Mouse (Mus musculus) A20 (cell line): Measurements from ENCODE around the gene Abca17.

Experiments
- DNase-seq: peaks from one replicate; pipeline ENCODE4 v3.0.0-alpha.2; 2011; ENCODE audit warnings: low read depth, low spot score

Abca17 gene

DNA sequence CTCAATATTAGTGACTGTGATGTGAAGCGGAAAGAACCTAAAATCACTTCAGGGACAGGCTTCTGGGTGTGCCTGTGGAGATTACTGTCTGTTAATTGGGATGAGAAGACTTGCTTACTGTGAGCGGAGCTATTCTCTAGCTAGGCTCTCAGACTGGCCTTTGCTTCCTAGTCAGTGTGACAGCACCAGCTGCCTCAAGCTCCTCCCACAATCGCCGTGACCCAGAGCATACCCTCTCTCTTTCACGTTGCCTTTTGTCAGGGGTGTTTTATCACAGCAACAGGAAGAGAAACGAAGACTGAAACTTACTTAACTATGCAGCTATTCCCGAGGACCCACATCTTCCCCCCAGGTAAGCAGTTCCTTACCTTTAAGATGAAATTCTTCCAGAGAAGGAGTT is 4.0 kb downstream of the Abca17 start:
- DNase-seq, result peak; percentile 85

DNA sequence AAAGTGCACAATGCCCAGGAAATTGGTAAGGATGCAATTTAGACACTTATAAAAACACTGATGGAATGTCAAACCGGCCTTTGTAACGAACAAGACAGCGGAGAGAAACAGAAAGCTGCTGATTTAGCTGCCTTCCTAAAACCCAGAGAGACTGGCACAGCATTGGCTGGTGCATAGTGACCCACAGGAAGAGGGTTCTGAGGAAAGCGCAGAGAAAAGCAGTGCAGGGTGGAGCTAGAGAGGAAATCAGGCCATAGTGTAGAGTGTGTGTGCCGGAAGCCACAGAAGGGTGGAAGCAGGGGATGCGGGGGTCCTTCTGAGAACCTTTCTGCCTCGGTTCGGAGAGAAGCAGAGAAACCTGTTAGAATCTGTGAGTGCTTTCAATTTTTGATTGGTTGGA is 6.2 kb downstream of the Abca17 start:
- DNase-seq, result no peak

DNA sequence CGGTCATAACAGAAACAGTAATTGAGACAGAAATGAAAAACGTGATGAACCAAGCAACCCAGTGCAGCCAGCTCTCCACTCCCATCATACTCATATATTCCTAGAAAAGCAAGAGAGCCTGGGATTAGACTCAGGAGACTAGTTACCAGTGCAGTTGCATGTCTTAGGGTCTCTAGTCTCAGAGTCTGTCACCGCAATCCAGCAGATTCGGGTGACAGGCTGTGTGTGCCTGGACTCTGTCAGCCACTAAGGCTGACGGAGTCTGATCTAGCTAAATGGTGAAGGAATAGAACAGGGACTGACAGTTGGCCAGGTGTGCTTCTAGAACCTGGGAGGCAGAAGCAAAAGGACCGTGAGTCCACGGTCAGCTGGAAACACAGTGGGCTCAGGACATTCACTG is 23.2 kb downstream of the Abca17 start:
- DNase-seq, result no peak

DNA sequence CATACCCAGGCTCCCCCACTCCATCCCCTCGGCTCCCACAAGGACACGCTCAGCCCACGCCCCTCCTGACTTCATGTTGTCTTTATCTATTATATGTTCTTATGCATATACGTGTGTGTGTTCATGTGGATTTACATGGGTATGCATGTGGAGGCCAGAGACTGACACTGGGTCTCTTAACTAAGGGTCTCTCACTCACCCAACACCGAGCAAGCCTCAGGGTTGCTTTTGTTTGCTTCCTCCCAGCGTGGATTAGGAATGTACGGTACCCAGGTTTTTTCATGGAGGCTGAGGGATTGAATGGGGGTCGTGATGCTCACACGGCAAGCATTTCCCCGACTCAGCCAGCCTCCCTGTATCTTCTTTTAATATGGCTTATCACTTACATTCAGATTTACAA is 25.8 kb downstream of the Abca17 start:
- DNase-seq, result no peak

DNA sequence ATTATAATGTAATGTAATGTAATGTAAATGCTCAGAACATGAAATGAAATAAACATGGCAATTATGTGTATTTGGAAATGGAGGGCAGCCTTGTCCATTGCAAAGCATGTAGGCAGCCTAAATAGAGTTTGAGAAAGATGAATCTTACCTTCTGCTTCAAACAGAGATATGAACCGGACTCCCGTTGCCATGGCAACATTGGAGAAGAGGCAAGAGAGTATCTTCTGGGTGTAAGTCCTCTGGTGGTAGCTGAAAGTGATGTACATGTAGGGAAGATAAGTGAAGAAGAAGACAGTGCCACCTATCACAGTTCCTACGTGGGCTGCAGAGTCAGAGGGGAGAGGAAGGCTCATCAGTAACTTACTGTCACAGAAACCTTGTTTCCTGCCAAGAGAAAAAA is 30.0 kb downstream of the Abca17 start:
- DNase-seq, result no peak

DNA sequence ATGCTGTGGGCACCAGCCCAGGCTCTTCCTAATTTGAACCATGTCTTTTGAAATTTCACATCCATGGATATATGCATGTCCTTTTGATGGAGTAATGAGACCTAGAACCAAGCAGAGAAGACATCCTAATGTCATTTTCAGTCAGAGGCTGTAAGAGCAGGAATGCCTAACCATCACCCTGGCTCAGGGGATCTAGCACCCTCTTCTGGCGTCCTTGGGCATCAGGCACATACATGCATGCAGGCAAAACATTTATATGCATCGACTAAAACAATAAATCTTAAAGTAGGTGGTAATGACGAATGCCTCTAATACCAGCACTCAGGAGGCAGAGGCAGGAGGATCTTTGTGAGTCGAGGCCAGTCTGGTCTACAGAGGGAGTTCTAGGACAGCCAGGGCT is 43.4 kb downstream of the Abca17 start:
- peak; percentile 55 for DNase-seq

DNA sequence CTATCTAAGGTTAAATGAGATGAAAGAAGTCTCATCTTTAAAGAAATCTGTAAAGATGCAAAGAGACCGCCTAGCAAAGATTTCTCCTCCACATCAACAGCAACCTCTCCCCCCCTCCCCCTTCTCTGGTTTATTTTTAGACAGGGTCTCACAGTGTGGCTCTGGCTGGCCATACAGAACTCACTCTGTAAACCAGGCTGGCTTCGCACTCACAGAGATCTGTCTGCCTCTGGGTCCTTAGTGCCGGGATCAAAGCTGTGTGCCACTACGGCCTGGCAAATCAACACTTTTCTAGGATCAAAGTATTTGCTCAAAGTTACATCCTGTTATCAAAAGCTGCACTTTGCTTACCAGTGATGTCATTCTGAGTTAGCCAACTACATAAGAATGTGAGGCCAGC is 50.2 kb downstream of the Abca17 start:
- DNase-seq, result no peak

DNA sequence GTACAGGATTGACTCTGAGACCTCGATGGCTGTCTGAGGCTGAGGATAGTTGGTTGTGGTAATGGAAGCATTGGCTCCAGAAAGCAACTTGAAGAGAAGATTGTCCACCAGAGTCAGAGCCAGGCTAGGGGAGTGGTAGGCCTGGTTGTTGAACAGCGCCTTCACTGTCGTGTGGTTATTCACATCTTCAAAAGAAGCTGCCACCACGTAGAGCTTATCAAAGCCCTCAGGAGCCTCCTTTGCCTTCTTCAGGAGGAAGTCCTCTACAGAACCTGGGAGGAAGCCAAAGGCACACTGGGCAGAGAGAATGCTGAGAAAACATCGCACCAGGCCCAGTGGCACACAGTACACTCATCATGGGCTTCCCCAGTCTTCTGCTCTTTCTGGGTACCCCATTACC is 61.5 kb downstream of the Abca17 start:
- DNase-seq, result no peak

DNA sequence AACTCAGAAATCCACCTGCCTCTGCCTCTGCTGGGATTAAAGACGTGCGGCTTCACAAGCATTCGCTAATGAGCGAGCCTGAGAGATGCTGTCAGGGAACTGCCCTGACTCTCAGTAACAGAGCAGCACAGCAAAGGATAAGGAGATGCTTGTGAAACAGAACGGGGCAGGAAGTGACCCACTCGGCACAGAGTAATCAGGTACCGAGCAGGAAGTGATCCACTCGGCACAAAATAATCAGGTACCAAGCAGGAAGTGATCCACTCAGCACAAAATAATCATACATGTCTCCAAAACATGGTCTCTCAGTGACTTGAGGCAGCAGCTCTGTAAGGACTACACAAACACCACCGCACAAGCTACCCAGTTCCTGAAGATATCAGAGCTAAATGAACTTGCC is 62.4 kb downstream of the Abca17 start:
- DNase-seq, result no peak

DNA sequence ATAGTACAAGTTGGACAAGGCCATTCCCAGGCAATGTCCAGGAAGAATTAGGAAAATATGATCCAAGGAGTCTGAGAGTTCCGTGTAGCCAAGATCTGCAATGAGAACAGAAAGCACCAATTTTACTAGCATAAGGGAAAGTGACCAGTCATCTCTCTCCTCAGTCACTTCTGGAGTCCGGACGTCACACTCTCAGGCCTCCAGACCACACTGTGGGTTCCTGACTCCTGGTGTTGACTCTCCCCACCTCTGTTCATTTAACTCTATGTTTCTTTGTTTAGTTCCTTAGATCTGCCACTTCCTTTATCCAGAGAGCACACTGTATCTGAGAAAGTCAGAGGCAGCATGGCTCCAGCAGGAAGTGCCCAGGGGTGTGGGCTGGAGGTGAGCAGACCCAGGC is 65.2 kb downstream of the Abca17 start:
- DNase-seq, result no peak

DNA sequence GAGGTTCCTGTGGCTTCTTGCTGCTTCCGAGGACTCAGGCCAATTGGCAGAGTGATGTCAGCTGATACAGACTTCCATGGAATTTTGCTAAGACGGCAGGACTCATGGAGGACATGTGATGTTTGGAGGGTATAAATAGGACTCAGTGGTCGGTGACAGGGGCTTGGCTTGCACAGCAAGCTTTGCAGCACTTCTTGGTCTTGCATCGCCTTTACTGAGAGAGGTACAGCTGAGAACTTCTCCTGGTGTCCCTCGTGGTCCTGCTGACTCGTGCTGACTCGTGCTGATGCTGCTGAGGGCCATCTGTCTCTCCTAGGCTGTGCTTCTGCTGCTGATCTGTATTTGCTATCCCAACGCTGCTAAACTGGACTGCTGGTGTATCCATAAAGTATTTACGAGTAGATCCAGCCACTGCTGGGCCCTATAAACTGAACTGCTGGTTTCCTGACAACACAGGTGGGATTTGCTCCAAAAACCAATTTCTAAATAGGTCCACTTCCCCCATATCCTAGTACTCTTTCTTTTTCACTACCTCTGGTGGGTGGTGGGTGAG is 67.5 kb downstream of the Abca17 start:
- no peak for DNase-seq

DNA sequence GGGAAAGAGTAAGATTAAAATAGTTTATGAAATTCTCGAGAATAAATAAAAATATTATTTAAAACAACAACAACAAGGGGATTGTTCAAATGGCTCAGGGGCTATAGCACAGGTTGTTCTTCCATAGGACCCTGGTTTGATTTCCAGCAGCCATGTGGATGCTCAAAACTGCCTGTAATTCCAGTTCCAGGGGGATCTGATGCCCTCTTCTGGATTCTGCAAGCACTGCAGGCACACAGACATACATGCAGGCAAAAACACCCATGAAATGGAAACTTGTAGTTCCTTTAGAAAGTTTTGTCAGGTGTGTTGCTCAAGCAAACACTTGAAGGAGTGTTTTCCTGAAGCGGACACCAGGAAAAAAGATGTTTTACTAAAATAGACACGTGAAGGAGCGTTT is 68.2 kb downstream of the Abca17 start:
- DNase-seq, result peak; percentile 48

DNA sequence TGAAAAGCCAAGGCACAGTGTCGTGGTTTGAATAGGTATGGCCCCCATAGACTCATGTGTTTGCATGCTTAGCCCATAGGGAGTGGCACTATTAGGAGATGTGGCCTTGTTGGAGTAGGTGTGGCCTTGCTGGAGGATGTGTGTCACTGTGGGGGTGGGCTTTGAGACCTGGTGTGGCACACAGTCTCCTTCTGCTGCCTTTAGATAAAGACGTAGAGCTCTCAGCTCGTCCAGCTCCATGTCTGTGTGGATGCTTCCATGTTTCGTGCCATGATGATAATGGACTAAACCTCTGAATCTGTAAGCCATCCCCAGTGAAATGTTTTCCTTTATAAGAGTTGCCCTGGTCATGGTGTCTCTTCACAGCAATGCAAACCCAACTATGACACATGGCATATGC is 71.0 kb downstream of the Abca17 start:
- no peak for DNase-seq

DNA sequence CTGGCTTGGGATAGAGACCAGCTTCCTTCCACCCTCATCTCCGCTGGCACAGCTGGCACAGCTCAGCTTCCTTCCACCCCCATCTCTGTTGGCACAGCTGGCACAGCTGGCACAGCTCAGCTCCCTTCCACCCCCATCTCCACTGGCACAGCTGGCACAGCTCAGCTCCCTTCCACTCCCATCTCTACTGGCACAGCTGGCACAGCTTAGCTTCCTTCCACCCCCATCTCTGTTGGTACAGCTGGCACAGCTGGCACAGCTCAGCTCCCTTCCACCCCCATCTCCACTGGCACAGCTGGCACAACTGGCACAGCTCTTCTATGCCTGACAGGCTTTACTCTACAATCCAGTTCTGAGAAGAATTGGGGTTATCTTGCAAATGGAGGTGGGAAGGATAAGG is 83.7 kb downstream of the Abca17 start:
- no peak for DNase-seq

DNA sequence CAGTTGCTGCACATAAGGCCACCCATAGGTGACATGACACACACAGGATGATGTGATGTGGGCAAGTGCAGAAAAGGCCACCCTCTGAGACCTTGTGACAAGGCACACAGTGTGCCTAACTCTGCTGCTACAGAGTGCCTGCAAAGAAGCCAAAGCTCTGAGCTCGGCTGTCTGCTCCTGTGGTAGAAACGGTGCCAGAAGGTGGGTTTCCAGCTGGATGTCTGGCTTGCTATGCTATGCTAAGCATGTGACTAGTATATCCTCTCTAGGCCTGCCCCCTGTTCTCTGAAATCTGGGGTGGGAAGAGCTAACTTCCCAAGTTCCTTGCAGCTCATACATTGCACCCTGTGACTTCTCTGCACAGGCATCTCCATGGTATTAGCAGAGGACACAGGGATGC is 86.1 kb downstream of the Abca17 start:
- DNase-seq, result no peak

DNA sequence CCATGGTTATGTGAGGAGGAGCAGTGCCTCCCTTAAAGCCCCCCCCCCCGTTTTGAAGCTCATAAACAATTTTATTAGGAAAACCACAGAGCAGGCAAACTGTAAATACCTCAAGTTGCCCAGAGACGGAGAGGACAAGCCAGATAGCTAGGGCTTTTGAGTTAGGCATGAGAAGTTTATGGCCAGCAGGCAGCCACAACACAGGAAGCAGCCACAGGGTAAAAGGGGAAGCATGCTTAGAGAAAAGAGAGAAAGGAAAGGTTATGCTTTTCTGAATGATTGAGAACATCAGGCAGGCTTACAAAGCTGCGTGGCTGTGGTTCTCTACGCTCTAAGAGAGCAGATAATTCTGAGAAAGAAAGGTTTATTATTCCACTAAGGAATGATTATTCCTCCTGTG is 90.4 kb downstream of the Abca17 start:
- DNase-seq, result no peak

DNA sequence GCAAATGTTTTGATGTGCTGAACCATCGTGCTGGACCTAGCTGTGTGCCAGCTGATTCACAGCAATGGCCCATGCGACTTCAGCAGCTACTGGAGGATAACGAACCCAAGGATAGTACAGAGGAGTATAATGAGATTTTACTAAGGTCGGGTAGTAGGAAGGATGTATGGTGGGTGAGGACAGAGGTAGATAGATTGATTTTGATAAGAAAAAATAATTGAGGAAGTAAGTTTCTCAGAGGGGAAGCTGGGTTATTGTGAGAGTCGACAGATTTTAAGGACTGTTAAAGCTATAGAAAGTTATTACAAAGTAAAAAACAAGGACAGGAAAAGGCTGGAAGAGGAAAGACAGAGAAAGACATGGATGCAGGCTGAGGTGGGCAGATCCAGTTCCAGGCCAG is 91.2 kb downstream of the Abca17 start:
- DNase-seq, result no peak

DNA sequence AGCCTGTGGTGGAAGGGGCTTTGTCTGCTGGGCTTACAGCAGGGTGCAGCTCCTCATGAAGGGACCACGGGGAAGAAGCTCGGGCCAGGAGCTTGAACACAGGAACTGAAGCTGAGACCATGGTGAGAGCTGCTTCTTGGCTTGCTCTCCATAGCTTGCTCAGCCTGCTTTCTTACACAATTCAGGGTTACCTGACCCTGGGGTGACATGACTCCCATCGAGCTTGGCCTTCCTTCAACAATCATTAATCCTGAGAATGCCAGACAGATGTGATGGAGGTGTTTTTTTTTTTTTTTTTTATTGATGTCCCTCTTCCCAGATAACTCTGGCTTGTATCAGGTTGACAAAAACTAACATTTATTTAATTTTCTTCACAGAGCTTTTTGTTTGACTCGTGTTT is 91.9 kb downstream of the Abca17 start:
- no peak for DNase-seq

DNA sequence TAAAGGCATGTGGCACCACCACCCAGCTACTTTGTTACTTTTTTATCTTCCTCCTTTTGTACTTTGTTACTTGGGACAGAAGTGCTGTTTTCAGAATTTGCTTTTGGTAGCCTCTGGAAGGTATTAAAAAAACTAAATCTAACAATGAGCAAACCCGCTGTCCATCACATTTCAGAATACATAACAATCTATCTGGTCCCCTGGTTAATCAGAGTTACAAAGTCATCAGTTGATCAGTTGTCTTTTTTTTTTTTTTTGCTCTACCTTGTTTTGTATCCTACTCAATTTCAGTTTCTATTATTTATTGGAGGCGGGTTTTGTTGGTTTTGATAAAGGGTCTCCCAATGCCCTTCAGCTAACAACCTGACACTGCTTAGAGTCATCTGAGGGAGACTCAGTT is 98.5 kb downstream of the Abca17 start:
- DNase-seq, result no peak

DNA sequence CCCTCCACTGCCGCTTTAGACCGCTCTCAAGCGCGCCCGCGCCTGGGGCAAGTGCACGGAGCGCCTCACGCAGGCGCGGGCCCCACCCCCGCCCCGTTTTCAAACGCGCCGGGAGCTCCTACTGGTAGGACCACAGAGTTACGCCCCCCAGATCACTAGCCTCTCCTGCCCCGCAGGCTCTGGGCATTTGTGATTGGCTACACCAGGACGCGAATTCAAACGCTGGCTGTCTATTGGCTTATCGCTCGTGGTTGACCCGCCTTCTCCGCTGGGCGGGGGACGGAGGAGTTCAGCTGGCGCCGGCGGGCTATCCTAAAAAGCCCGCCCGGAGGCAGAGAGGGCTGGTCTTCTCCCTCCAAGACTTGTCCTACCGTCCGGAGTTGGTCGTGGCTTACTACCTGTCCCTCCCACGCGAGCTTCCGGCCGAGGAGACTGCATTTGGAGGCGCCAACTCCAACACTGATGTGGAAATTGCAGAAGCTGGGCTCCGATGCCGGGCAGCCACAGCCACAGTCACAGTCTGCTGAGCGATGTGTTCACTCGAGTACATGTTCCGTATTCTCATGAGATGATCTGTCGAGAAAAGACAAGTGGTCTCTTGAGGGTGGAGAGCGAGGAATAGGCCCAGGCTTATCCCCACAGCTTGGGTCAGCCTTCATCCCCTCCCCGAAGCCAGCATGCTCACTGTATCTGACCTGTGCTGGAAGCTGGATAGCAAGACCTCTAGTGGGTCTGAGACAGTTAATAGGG is 99.4 kb downstream of the Abca17 start, which contains the start of gene Ccnf:
TSS of gene Ccnf (minus strand) at position 165 of the 750 bp plus-strand sequence.
- DNase-seq, result peak; percentile 99

DNA sequence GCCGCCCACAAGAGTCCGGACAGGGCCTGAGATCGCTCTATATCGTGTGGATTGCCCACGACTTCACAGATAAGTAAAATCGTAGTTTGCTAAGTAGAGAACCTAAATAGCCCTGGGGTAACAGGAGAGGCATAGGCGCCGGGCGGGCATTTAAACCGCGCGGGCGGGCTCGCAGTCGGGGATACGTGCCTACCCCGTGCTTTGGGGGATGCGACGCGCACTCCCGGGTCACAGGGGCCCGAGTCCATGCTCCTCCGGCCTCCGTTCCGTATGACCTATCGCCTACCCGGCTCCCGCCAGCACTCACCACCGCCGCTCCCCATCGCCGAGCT is 99.9 kb downstream of the Abca17 start:
- no peak for DNase-seq

DNA sequence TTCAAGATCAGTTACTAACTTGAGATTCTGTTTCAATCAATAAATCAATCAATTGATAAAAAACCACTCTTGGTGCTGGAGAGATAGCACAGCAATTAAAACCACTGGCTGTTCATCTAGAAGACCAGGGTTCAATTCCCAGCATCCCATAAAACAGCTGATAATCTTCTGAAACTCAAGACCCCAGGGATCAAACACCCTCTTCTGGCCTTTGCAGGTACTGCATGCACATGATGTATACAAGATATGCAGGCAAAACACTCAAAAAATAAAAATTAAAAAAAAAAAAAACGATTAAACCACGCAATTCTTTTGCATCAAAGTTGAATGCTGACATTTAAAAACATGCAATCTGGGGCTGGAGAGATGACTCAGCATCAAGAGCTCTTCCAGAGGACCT is 102.2 kb downstream of the Abca17 start:
- peak; percentile 34 for DNase-seq

DNA sequence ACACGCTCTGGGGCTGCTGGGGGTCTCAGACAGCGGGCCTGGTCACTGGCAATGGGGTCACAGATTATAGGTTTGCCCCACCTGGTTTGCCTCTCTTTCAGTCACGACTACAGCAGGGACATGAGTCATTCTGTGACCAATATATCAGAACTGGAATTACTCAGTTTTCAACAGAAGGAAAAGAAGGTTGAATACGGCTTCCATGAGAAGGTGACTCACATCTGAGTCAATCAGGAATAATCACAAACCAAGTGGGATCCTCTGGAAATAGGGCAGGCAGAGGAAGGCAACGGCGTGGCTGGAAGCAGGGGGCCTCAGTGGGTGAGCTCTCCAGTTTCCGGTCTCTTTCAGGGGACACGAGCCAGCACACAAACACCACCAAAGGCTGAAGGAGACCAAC is 106.8 kb downstream of the Abca17 start:
- no peak for DNase-seq
